Mouse (Mus musculus) heart, embryonic 14.5 days (tissue): Measurements from ENCODE around the gene Serinc4. TPM values are rescaled to one million over a fixed set of nuclear protein-coding genes. Genes with fewer than 3 reads are reported as not detected.

Experiments used
- ATAC-seq: fragments of 200-750 bp; cut with Nextera tagmentation; 2 replicates; pipeline ENCODE4 v1.8.0; 2017; ENCODE audit warnings: low read depth, moderate TSS enrichment; ENCODE audit not compliant: insufficient number of reproducible peaks, insufficient read depth, low FRiP score
- H3K27ac ChIP-seq, 2 experiments: fragments of 200-500 bp in 1 of 2; fragments of 300-500 bp in 1 of 2; sonication (generic) in 1 of 2; replicated peaks in 1 of 2; 2 replicates each; pipeline ENCODE4 v1.5.1; 2012 to 2014; ENCODE audit warnings: low read depth in 2 of 2, low read length in 2 of 2, control low read depth in 1 of 2, mild to moderate bottlenecking in 1 of 2, mixed read lengths in 1 of 2; ENCODE audit not compliant: control insufficient read depth in 1 of 2, insufficient read depth in 1 of 2
- H3K27me3 ChIP-seq: fragments of 300-500 bp; sonication (generic); 2 replicates; pipeline ENCODE4 v1.6.1; 2014; ENCODE audit warnings: mild to moderate bottlenecking, low read length, control low read depth; ENCODE audit not compliant: control insufficient read depth, insufficient read depth
- H3K36me3 ChIP-seq: fragments of 300-500 bp; sonication (generic); 2 replicates; pipeline ENCODE4 v1.6.1; 2014; ENCODE audit warnings: mild to moderate bottlenecking, control low read depth, low read length, mixed read lengths; ENCODE audit not compliant: control insufficient read depth, insufficient read depth
- H3K4me1 ChIP-seq, 2 experiments: fragments of 200-500 bp in 1 of 2; fragments of 300-500 bp in 1 of 2; sonication (generic) in 1 of 2; 2 replicates each; pipeline ENCODE4 v1.6.1; 2012 to 2014; ENCODE audit warnings: low read length in 2 of 2, control low read depth in 1 of 2, mixed read lengths in 1 of 2; ENCODE audit not compliant: control insufficient read depth in 2 of 2, insufficient read depth in 2 of 2
- H3K4me2 ChIP-seq: fragments of 300-500 bp; sonication (generic); 2 replicates; pipeline ENCODE4 v1.6.1; 2014; ENCODE audit warnings: mild to moderate bottlenecking, low read length
- H3K4me3 ChIP-seq, 2 experiments: fragments of 200-500 bp in 1 of 2; fragments of 300-500 bp in 1 of 2; sonication (generic) in 1 of 2; 2 replicates each; pipeline ENCODE4 v1.5.1; 2012 to 2014; ENCODE audit warnings: low read length in 2 of 2, mild to moderate bottlenecking in 2 of 2, control low read depth in 1 of 2, low read depth in 1 of 2, moderate library complexity in 1 of 2; ENCODE audit not compliant: control insufficient read depth in 1 of 2, insufficient read depth in 1 of 2
- H3K9ac ChIP-seq: fragments of 300-500 bp; sonication (generic); 2 replicates; pipeline ENCODE4 v1.6.1; 2014; ENCODE audit warnings: mild to moderate bottlenecking, low read length
- H3K9me3 ChIP-seq: fragments of 300-500 bp; sonication (generic); 2 replicates; pipeline ENCODE4 v1.6.1; 2016; ENCODE audit warnings: low read length, control low read depth; ENCODE audit not compliant: control insufficient read depth
- WGBS: fragments of 180-500 bp; shearing (Covaris S2); extraction: QIAGEN DNeasy Blood & Tissue Kit; methylation state at CpG from one replicate; pipeline ENCODE4 v1.1.7; 2014; 5-methylcytosine and 5-hydroxymethylcytosine counted together
- polyA plus RNA-seq: library from polyadenylated mRNA; unstranded; fragments of >200 nt; fragmentation: Nextera tagmentation; extraction: Ambion mirVana; gene quantifications from 2 replicates; pipeline ENCODE4 v1.2.1, GENCODE M21; 2014

The Serinc4 gene
- polyA plus RNA-seq, 1 experiment from 2014 or later, result 0.20 TPM

- WGBS, result 89% methylated on average over 3 of the region's 3 CpGs
- Histone ChIP-seq H3K9ac (no peak overlapping the region), H3K4me3 (no peak overlapping the region), H3K4me2 (no peak overlapping the region), H3K9me3 (no peaks in the 10 kb centered on the region), H3K36me3 (peaks cover 11% of the 10 kb centered on the region), H3K27ac (no peak overlapping the region), H3K4me1 (peaks cover 12 to 33% of the 10 kb centered on the region in 2 experiments), H3K27me3 (no peaks in the 10 kb centered on the region)
- no peak for ATAC-seq
Observed at GRCm38 (mm10) chr2:121447006-121447405, 9.6 kb downstream of the Serinc4 start.

- peaks cover 8% of the 10 kb centered on the region for H3K36me3 ChIP-seq
- peaks cover 15 to 34% of the 10 kb centered on the region in 2 experiments for H3K4me1 ChIP-seq
- ATAC-seq, result no peak
- 71% methylated on average over 4 of the region's 4 CpGs for WGBS
- no peak overlapping the region for H3K4me2 ChIP-seq
- H3K9ac ChIP-seq, result no peak overlapping the region
- H3K4me3 ChIP-seq, result no peak overlapping the region
- H3K27me3 ChIP-seq, result no peaks in the 10 kb centered on the region
- H3K9me3 ChIP-seq, result no peaks in the 10 kb centered on the region
- no peak overlapping the region for H3K27ac ChIP-seq
Observed at GRCm38 (mm10) chr2:121446506-121446905, 10.1 kb downstream of the Serinc4 start.

GRCm38 (mm10) chr2:121445117-121445516 is 11.5 kb downstream of the Serinc4 start:
- no peak overlapping the region for H3K4me2 ChIP-seq
- H3K36me3 ChIP-seq, result no peaks in the 10 kb centered on the region; the same call in 1 of the 2 replicates
- H3K27me3 ChIP-seq, result no peaks in the 10 kb centered on the region
- H3K9ac ChIP-seq, result no peak overlapping the region
- H3K27ac ChIP-seq, result no peak overlapping the region
- H3K4me1 ChIP-seq, result peaks cover 12 to 22% of the 10 kb centered on the region in 2 experiments; a peak in 3 of 4 replicates
- no peak overlapping the region for H3K4me3 ChIP-seq
- 79% methylated on average over 3 of the region's 3 CpGs for WGBS
- ATAC-seq, result no peak
- no peaks in the 10 kb centered on the region for H3K9me3 ChIP-seq

GRCm38 (mm10) chr2:121444178-121444577 is 12.4 kb downstream of the Serinc4 start, which contains the start of gene Ell3:
Gene Ell3 (minus strand): TSS chr2:121444278.
- peaks cover 12 to 22% of the 10 kb centered on the region in 2 experiments; a peak in 3 of 4 replicates for H3K4me1 ChIP-seq
- no peaks in the 10 kb centered on the region for H3K9me3 ChIP-seq
- H3K27ac ChIP-seq, result no peak within 1 kb of the TSS
- H3K9ac ChIP-seq, result no peak within 1 kb of the TSS
- H3K4me2 ChIP-seq, result peak within 1 kb of the TSS; percentile 97
- no peaks in the 10 kb centered on the region for H3K27me3 ChIP-seq
- peaks cover 8% of the 10 kb centered on the region for H3K36me3 ChIP-seq
- ATAC-seq, result no peak
- H3K4me3 ChIP-seq, result no peak within 1 kb of the TSS
- WGBS, result 84% methylated on average over 1 of the region's 1 CpGs

GRCm38 (mm10) chr2:121443068-121443349 is 13.6 kb downstream of the Serinc4 start:
- Histone ChIP-seq H3K9ac (peak overlapping the region; percentile 70), H3K36me3 (peaks cover 19% of the 10 kb centered on the region), H3K4me2 (peak overlapping the region; percentile 97), H3K4me1 (peaks cover 11 to 21% of the 10 kb centered on the region in 2 experiments; a peak in 3 of 4 replicates), H3K9me3 (no peaks in the 10 kb centered on the region), H3K4me3 (peak overlapping the region; percentile 50 to 52), H3K27ac (no peak overlapping the region), H3K27me3 (no peaks in the 10 kb centered on the region)
- 18% methylated on average over 8 of the region's 8 CpGs for WGBS
- ATAC-seq, result no peak

GRCm38 (mm10) chr2:121442259-121443067 is 14.1 kb downstream of the Serinc4 start:
- Histone ChIP-seq H3K9me3 (no peaks in the 10 kb centered on the region), H3K27ac (no peak overlapping the region), H3K4me2 (peak overlapping the region; percentile 97), H3K36me3 (peaks cover 25% of the 10 kb centered on the region), H3K4me3 (peak overlapping the region; percentile 50 to 52), H3K27me3 (no peaks in the 10 kb centered on the region), H3K4me1 (peaks cover 10 to 16% of the 10 kb centered on the region in 2 experiments; a peak in 3 of 4 replicates), H3K9ac (peak overlapping the region; percentile 70)
- ATAC-seq, result peak; percentile 70; the same call in 1 of the 2 replicates
- 2% methylated on average over 30 of the region's 30 CpGs for WGBS

- H3K9ac ChIP-seq, result peak overlapping the region; percentile 70
- H3K9me3 ChIP-seq, result no peaks in the 10 kb centered on the region
- H3K4me2 ChIP-seq, result peak overlapping the region; percentile 97
- H3K4me3 ChIP-seq, result peak overlapping the region; percentile 50 to 52
- no peaks in the 10 kb centered on the region for H3K27me3 ChIP-seq
- no peak overlapping the region for H3K27ac ChIP-seq
- WGBS, result 10% methylated on average over 11 of the region's 11 CpGs
- 0 out of 2 replicates have a peak, but pooled peaks have one; percentile 9 for ATAC-seq
- H3K4me1 ChIP-seq, result peaks cover 10 to 15% of the 10 kb centered on the region in 2 experiments; a peak in 3 of 4 replicates
- peaks cover 32% of the 10 kb centered on the region for H3K36me3 ChIP-seq
Observed at GRCm38 (mm10) chr2:121441800-121442199, 14.8 kb downstream of the Serinc4 start.
